Mouse (Mus musculus): Measurements from ENCODE around the gene Fam210b. TPM values are rescaled to one million over a fixed set of nuclear protein-coding genes. Genes with fewer than 3 reads are reported as not detected.

Gene Fam210b
- polyA plus RNA-seq, 1 experiment from 2014 or later, result 20.1 TPM

- H3K4me2 ChIP-seq (ENCODE audit: low read depth, low read length, severe bottlenecking), result no peak overlapping the region
- no peaks in the 10 kb centered on the region for H3K36me3 ChIP-seq (ENCODE audit: control insufficient read depth, insufficient read depth, low read length)
- no peak overlapping the region for H3K4me3 ChIP-seq (ENCODE audit: low read depth, low read length)
- 92% methylated on average over 9 of the region's 9 CpGs for WGBS
- no peaks in the 10 kb centered on the region for H3K27me3 ChIP-seq (ENCODE audit: control insufficient read depth, insufficient read depth, low read length)
- H3K27ac ChIP-seq (ENCODE audit: low read depth, low read length), result no peak overlapping the region
- no peaks in the 10 kb centered on the region for H3K9me3 ChIP-seq (ENCODE audit: control insufficient read depth, low read length)
- no peak overlapping the region for H3K9ac ChIP-seq (ENCODE audit: low read length)
- ATAC-seq (replicated peaks; ENCODE audit: low FRiP score) (no peak), DNase-seq (ENCODE audit: low spot score) (no peak)
- H3K4me1 ChIP-seq (replicated peaks; ENCODE audit: control insufficient read depth, insufficient read depth, low read length), result no peaks in the 10 kb centered on the region
Measured at GRCm38 (mm10) chr2:172311731-172312130, 33.6 kb upstream of the Fam210b start.

GRCm38 (mm10) chr2:172320878-172321277 is 24.5 kb upstream of the Fam210b start:
- no peak for ATAC-seq (replicated peaks; ENCODE audit: low FRiP score)
- Histone ChIP-seq H3K4me1 (replicated peaks; ENCODE audit: control insufficient read depth, insufficient read depth, low read length) (no peaks in the 10 kb centered on the region), H3K4me3 (ENCODE audit: low read depth, low read length) (no peak overlapping the region), H3K27me3 (ENCODE audit: control insufficient read depth, insufficient read depth, low read length) (no peaks in the 10 kb centered on the region), H3K9me3 (ENCODE audit: control insufficient read depth, low read length) (no peaks in the 10 kb centered on the region), H3K27ac (ENCODE audit: low read depth, low read length) (no peak overlapping the region), H3K4me2 (ENCODE audit: low read depth, low read length, severe bottlenecking) (no peak overlapping the region), H3K9ac (ENCODE audit: low read length) (no peak overlapping the region), H3K36me3 (ENCODE audit: control insufficient read depth, insufficient read depth, low read length) (no peaks in the 10 kb centered on the region)
- peak; percentile 86 for DNase-seq (ENCODE audit: low spot score)
- 26% methylated on average over 9 of the region's 9 CpGs for WGBS

- no peak for ATAC-seq (replicated peaks; ENCODE audit: low FRiP score)
- H3K9ac ChIP-seq (ENCODE audit: low read length), result no peak overlapping the region
- H3K4me3 ChIP-seq (ENCODE audit: low read depth, low read length), result no peak overlapping the region
- H3K9me3 ChIP-seq (ENCODE audit: control insufficient read depth, low read length), result no peaks in the 10 kb centered on the region
- H3K27me3 ChIP-seq (ENCODE audit: control insufficient read depth, insufficient read depth, low read length), result no peaks in the 10 kb centered on the region
- DNase-seq (ENCODE audit: low spot score), result no peak
- 55% methylated on average over 8 of the region's 8 CpGs for WGBS
- no peak overlapping the region for H3K27ac ChIP-seq (ENCODE audit: low read depth, low read length)
- no peaks in the 10 kb centered on the region for H3K4me1 ChIP-seq (replicated peaks; ENCODE audit: control insufficient read depth, insufficient read depth, low read length)
- no peak overlapping the region for H3K4me2 ChIP-seq (ENCODE audit: low read depth, low read length, severe bottlenecking)
- no peaks in the 10 kb centered on the region for H3K36me3 ChIP-seq (ENCODE audit: control insufficient read depth, insufficient read depth, low read length)
Measured at GRCm38 (mm10) chr2:172328248-172328647, 17.1 kb upstream of the Fam210b start.

- H3K27me3 ChIP-seq (ENCODE audit: control insufficient read depth, insufficient read depth, low read length), result no peaks in the 10 kb centered on the region
- H3K4me2 ChIP-seq (ENCODE audit: low read depth, low read length, severe bottlenecking), result 0 out of 2 replicates have a peak overlapping the region, but pooled peaks have one; percentile 26
- no peak overlapping the region for H3K4me3 ChIP-seq (ENCODE audit: low read depth, low read length)
- H3K9me3 ChIP-seq (ENCODE audit: control insufficient read depth, low read length), result no peaks in the 10 kb centered on the region
- DNase-seq (ENCODE audit: low spot score), result peak; percentile 87
- no peaks in the 10 kb centered on the region for H3K4me1 ChIP-seq (replicated peaks; ENCODE audit: control insufficient read depth, insufficient read depth, low read length)
- H3K27ac ChIP-seq (ENCODE audit: low read depth, low read length), result no peak overlapping the region
- peak; percentile 90 for ATAC-seq (replicated peaks; ENCODE audit: low FRiP score)
- 9% methylated on average over 13 of the region's 13 CpGs for WGBS
- no peak overlapping the region for H3K9ac ChIP-seq (ENCODE audit: low read length)
- no peaks in the 10 kb centered on the region for H3K36me3 ChIP-seq (ENCODE audit: control insufficient read depth, insufficient read depth, low read length)
Measured at GRCm38 (mm10) chr2:172329179-172329578, 16.2 kb upstream of the Fam210b start.

GRCm38 (mm10) chr2:172338206-172338942 is 7.0 kb upstream of the Fam210b start:
- Histone ChIP-seq H3K27me3 (ENCODE audit: control insufficient read depth, insufficient read depth, low read length) (no peaks in the 10 kb centered on the region), H3K9ac (ENCODE audit: low read length) (no peak overlapping the region), H3K36me3 (ENCODE audit: control insufficient read depth, insufficient read depth, low read length) (no peaks in the 10 kb centered on the region), H3K4me3 (ENCODE audit: low read depth, low read length) (no peak overlapping the region), H3K9me3 (ENCODE audit: control insufficient read depth, low read length) (peaks cover 2% of the 10 kb centered on the region; the same call in 1 of the 2 replicates), H3K4me1 (replicated peaks; ENCODE audit: control insufficient read depth, insufficient read depth, low read length) (peaks cover 6% of the 10 kb centered on the region; the same call in 1 of the 2 replicates), H3K4me2 (ENCODE audit: low read depth, low read length, severe bottlenecking) (no peak overlapping the region), H3K27ac (ENCODE audit: low read depth, low read length) (no peak overlapping the region)
- WGBS, result 73% methylated on average over 19 of the region's 19 CpGs
- DNase-seq (ENCODE audit: low spot score), result no peak
- no peak for ATAC-seq (replicated peaks; ENCODE audit: low FRiP score)

- WGBS, result 22% methylated on average over 3 of the region's 3 CpGs
- H3K4me1 ChIP-seq (replicated peaks; ENCODE audit: control insufficient read depth, insufficient read depth, low read length), result peaks cover 6% of the 10 kb centered on the region; the same call in 1 of the 2 replicates
- H3K9ac ChIP-seq (ENCODE audit: low read length), result no peak overlapping the region
- no peak overlapping the region for H3K4me3 ChIP-seq (ENCODE audit: low read depth, low read length)
- H3K27ac ChIP-seq (ENCODE audit: low read depth, low read length), result no peak overlapping the region
- H3K27me3 ChIP-seq (ENCODE audit: control insufficient read depth, insufficient read depth, low read length), result no peaks in the 10 kb centered on the region
- no peaks in the 10 kb centered on the region for H3K36me3 ChIP-seq (ENCODE audit: control insufficient read depth, insufficient read depth, low read length)
- peaks cover 2% of the 10 kb centered on the region; the same call in 1 of the 2 replicates for H3K9me3 ChIP-seq (ENCODE audit: control insufficient read depth, low read length)
- no peak overlapping the region for H3K4me2 ChIP-seq (ENCODE audit: low read depth, low read length, severe bottlenecking)
- no peak for ATAC-seq (replicated peaks; ENCODE audit: low FRiP score)
- no peak for DNase-seq (ENCODE audit: low spot score)
Measured at GRCm38 (mm10) chr2:172340936-172341335, 4.4 kb upstream of the Fam210b start.

GRCm38 (mm10) chr2:172341606-172342005 is 3.8 kb upstream of the Fam210b start:
- WGBS, result 30% methylated on average over 5 of the region's 5 CpGs
- no peak for ATAC-seq (replicated peaks; ENCODE audit: low FRiP score)
- no peaks in the 10 kb centered on the region for H3K36me3 ChIP-seq (ENCODE audit: control insufficient read depth, insufficient read depth, low read length)

GRCm38 (mm10) chr2:172343751-172344150 is 1.6 kb upstream of the Fam210b start:
- Histone ChIP-seq H3K4me1 (replicated peaks; ENCODE audit: control insufficient read depth, insufficient read depth, low read length) (peaks cover 10% of the 10 kb centered on the region; the same call in 1 of the 2 replicates), H3K9me3 (ENCODE audit: control insufficient read depth, low read length) (no peaks in the 10 kb centered on the region), H3K36me3 (ENCODE audit: control insufficient read depth, insufficient read depth, low read length) (no peaks in the 10 kb centered on the region), H3K4me3 (ENCODE audit: low read depth, low read length) (no peak overlapping the region), H3K27ac (ENCODE audit: low read depth, low read length) (no peak overlapping the region), H3K9ac (ENCODE audit: low read length) (no peak overlapping the region), H3K27me3 (ENCODE audit: control insufficient read depth, insufficient read depth, low read length) (no peaks in the 10 kb centered on the region), H3K4me2 (ENCODE audit: low read depth, low read length, severe bottlenecking) (no peak overlapping the region)
- DNase-seq (ENCODE audit: low spot score) (no peak), ATAC-seq (replicated peaks; ENCODE audit: low FRiP score) (no peak)
- 94% methylated on average over 7 of the region's 7 CpGs for WGBS

More at GRCm38 (mm10) chr2:172341606-172342005, 3.8 kb upstream of the Fam210b start:
- no peak for DNase-seq (ENCODE audit: low spot score)
- Histone ChIP-seq H3K9ac (ENCODE audit: low read length) (no peak overlapping the region), H3K4me1 (replicated peaks; ENCODE audit: control insufficient read depth, insufficient read depth, low read length) (peaks cover 9% of the 10 kb centered on the region; the same call in 1 of the 2 replicates), H3K27ac (ENCODE audit: low read depth, low read length) (no peak overlapping the region), H3K9me3 (ENCODE audit: control insufficient read depth, low read length) (no peaks in the 10 kb centered on the region; the same call in 1 of the 2 replicates), H3K4me2 (ENCODE audit: low read depth, low read length, severe bottlenecking) (no peak overlapping the region), H3K27me3 (ENCODE audit: control insufficient read depth, insufficient read depth, low read length) (no peaks in the 10 kb centered on the region), H3K4me3 (ENCODE audit: low read depth, low read length) (no peak overlapping the region)
